Mouse (Mus musculus) embryonic fibroblast, embryonic 13.5 days (primary cell): Measurements from ENCODE around the gene Cers5.

Experiments
- CTCF ChIP-seq: IDR thresholded peaks from 2 replicates; pipeline ENCODE4 v1.5.1; 2011; ENCODE audit warnings: mild to moderate bottlenecking, control low read depth, low read length, moderate library complexity, borderline replicate concordance; ENCODE audit not compliant: insufficient read depth
- POLR2A ChIP-seq: IDR thresholded peaks from 2 replicates; pipeline ENCODE4 v1.6.1; 2011; ENCODE audit warnings: low read depth, mild to moderate bottlenecking, control low read depth, low read length, moderate library complexity

DNA sequence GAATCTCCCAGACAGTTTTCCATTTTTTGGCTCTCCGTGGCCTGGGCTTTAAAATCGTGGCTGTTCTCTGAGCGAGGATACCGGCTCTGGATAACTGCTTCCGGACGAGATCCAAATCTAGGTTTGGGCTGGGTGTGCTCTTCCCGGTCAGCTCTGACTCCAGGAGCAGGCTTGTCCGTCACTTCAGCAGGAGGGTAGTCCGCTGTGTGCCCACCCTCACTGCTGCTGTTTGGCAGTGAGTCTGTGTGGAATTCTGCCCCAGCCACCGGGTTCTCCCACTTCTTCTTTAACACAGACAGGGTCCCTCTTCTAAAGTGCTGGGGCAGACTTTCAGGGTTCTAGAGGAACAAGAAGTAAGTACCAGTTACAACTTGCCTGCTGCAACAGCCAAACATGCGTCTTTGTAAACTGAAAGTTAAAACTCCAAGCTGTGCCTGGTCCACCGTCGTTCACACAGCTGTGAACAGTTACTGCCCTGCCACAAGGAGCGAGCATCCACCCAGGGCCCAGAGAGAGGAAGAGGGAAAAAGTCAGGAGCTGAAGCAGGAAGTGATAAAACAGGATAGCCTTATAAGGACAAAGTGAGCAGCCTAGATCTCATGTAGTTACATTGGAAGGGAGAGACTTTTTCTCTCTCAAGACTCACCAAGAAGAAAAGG, 47.1 kb upstream of the Cers5 start:
- TF ChIP-seq CTCF (no peak), POLR2A (peak; percentile 100)
